Mouse (Mus musculus) lung, postnatal 36 days (tissue): ENCODE measurements at regions not wholly inside any gene's neighbourhood (a gene's known extent, or its start where the extent isn't known, plus 50 kb on each side); places are given as distances from the start of the nearest gene placed in this dataset.
"Not testable (repeated sequence)": the region's sequence is repeated elsewhere in the genome, so short reads cannot be mapped to it uniquely, and the experiment has no call there.

Experiments
- DNase-seq: peaks from one replicate; pipeline ENCODE4 v3.0.0; 2022; ENCODE audit warnings: mixed read lengths

DNA sequence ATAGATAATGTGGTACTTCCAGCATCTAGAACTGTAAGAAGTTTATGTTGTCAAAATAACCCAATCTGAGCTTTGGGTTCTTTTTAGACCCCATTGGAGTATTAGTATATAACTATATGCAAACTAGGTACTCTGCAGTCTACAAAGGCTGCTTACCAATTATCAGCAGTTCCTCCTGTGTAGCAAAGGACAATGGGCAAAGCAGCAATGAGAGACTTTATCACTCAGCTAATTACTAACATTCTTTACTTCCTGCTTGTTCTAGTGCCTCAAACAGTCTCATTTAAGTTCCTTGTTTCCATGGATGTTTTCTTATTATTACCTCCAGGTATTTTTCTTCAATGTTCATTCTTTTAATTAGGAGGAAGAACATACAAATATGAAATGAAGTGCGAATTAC, 312.5 kb upstream of the Klf6 start:
- DNase-seq: no peak

DNA sequence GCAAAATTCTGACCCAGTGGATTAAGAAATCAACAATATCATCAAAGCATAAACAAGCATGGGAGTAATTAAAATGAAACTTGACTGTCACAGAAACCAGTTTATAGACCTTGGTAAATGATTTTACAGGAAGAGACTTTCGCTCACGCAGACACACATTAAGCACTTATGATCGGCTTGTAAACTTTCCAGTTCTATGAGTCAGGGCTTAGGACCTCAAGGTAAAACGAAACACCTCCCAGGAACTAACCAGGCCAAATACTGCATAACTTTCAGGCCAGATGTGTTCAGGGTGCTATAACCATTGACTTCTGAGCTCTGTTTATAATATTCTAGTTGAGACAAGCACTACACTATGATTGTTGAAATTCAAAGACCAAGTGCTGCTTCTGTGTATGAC, 312.1 kb upstream of the Klf6 start:
- no peak for DNase-seq

DNA sequence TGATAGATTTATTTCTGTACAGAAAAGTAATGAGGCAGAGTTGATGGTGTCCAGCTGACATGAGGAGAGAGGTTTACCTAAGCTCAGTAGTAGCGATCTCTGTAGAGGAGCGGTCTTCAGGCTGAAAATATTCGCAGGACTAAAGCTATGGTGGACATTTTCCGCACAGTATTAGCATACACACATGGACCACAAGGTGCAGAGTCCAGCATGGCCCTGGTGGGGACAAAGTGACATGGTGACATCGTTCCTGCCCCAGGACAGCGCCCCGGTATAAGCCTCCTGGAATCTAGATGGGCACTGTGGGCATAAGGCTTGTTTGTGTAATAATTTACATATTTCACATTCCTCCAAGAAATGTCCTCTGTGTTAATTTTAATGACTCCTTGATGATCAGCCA, 311.5 kb upstream of the Klf6 start:
- no peak for DNase-seq

DNA sequence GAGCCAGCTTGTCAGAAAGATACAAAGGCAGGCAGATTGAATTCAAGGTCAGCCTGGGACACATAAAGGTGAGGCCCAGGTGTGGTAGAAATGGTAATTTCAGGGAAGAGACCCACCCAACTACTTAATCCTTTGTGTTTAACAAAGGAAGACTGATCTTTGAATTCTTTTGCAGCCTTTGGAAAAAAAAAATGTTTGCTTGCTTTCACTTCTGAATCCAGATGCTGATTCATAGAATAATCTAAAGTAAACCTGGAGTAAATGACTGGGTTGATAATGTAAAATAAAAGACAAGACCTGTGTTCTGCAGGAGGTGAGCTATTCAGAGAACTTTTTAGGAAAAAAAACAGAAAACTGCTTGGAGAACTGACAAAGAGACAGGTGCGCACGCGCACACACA, 310.9 kb upstream of the Klf6 start:
- no peak for DNase-seq

DNA sequence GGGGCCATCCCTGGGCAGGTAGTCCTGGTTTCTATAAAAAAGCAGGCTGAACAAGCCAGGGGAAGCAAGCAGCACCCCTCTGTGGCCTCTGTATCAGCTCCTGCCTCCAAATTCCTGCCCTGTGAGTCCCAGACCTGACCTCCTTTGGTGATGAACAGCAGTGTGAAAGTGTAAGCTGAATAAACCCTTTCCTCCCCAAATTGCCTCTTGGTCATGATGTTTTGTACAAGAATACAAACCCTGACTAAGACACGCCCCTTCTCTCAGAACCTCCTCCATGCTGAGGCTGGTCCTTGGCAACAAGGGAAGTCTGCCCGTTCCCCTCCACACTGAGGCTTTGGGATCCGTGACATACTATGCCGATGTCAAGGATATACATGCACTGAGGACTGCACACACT, 310.2 kb upstream of the Klf6 start:
- DNase-seq: no peak

DNA sequence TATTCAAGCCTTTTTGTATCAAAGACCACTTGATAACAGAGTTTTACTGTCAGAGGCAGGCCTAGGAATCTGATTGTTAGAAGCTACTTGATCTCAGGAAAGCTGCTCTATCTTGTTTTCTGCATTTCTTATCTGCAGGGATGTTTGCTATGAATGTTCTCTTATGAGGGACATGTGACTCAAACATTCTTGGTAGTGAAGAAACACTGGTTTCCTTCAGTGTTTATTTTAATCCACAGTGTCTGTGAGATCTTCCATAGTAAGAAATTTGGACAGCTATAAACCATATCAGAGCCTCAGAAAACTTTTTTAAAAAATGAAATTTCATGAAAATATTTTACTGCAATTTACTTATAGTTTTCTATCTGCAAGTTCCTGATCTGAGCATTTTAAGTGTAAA, 307.8 kb upstream of the Klf6 start:
- no peak for DNase-seq

DNA sequence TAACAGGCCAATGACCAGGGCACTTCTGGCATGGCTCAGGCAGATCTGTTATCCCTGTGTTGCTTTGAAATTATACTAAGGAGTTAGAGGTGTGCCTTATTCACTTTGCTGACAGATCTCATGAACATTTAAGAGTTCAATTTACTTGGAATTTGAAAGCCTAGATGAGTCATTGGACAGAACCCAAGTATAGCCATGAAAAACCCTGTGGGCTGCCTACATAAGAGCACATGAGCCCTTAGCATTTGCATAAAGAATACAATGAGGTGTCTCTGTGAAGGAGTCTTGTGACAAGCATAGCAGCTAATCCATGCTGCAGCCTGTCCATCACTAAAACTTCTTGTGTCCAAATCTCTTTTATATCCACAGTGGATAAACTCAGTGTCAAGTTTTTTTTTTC, 303.2 kb upstream of the Klf6 start:
- no peak for DNase-seq

DNA sequence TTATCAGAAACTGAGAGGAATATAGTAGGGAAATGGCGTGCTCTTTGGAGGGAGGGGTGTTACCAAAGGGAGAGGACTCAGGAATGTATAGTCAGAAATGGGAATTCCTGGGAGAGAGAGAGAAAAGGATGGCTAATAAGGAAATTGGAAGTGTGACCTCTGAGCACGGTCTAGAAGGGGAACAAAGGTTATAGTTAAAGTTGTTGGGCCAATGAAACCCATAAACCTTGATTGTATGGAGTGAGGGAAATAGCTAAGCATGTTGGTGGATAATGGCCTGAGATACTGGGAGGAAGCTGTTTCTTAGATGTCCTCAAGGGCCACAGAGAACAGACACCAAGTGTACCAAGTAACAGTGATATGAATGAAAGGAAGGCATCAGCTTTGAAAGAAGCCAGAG, 294.8 kb upstream of the Klf6 start:
- DNase-seq: no peak

DNA sequence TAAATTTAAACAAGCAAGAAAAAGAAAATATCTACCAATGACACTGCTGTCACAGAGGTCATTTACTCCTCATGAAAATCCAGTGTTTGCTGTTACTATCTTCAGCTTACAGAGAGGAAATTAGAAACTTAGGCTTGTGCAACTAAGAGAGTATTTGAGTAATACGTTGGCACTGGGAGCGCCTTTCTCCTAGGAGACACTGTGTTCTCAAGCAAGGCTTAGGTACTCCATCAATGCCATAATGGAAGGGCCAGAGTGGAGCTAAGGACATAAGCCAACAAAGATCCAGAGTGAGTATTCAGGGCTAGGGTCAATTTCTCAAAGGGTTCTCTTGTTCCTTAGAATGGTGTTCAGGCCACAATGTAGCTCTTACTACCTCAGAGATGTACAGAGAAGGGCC, 294.4 kb upstream of the Klf6 start:
- DNase-seq: peak; percentile 77

DNA sequence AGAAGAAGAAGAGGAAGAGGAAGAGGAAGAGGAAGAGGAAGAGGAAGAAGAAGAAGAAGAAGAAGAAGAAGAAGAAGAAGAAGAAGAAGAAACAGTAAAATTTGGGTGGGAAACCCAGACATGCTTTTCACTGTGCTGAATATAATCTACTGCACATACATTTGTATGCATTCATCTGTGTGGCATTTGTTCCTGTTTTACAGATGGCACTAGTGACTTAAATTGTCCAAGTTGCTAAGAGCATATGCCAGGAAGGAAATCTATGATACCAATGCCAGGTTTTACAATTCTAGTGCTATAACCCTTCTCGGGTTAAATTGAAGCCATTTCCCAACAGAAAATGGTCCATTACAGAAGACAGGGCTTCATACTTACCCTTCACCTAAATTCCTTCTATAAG, 291.7 kb upstream of the Klf6 start:
- no peak for DNase-seq

DNA sequence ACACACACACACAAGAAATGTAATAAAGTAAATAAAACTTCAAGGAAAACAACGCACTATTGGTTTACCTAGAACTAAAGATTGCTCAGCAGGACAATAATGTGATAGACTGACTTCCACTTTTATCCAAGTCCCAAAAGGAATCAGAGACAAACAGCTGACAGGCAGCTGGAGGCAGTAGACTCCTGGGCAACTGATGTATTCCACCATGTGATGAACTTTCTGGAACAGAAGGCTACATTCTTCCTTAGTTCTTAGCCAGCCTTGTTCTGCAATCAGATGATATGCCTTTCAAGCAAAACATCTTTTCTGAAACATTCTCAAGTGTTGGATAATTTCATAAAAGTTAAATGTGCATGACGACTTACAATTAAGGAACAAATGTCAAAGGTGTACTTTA, 290.9 kb upstream of the Klf6 start:
- DNase-seq: peak; percentile 41

DNA sequence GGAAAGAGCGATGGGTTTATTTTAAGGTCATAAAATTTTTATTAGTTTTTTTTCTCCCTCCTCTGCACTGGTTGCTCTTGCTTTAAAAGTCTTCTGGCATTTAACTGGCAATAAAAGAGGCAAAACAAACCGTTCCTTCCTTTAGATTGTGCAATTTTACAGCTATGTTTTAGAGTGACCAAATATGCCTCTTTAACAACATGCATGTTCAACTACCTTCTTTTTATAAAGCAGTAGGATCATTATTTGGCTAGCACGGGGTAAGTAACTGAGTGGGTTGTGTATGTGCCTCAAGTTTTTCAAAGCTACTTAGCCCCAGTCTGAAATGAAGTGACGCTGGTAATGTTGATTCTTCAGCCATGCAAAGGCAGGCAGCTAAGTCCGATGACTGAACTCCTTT, 284.7 kb upstream of the Klf6 start:
- no peak for DNase-seq

DNA sequence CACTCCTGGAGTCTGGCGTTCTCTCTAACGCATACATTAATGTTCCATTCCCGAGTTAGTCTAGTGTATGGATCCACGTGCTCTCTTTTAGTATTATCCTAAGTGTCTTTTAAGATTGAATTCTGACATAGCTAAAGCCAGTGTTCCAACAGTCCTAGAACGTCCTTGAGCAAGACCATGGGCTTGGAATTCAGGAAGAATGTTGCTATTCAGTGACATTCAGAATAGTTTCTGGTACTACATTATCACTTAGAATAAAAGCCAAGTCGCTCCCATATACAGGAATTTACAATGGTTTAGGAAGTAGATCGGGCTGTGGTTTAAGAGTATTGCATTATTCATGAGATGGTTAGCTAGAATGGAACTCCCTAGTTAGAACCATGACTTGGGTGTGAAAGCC, 277.6 kb upstream of the Klf6 start:
- DNase-seq: not testable (repeated sequence)

DNA sequence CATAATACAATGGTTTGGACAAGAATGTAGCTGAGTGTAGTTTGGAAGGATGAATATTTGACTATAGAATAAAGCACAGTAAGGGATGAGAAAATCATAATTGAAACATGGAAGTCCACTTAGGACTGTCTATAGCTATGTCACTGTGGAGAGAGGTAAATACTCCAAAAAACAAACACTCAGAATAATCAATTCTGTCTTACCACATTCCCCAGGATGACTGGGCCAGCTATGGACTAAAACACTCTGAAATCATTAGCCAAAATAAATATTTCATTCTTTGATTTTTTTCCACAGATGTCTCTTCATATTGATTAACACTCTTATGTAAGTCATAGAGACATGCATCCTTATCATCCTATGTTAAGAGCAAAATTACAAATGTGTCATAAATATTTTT, 274.1 kb upstream of the Klf6 start:
- DNase-seq: no peak

DNA sequence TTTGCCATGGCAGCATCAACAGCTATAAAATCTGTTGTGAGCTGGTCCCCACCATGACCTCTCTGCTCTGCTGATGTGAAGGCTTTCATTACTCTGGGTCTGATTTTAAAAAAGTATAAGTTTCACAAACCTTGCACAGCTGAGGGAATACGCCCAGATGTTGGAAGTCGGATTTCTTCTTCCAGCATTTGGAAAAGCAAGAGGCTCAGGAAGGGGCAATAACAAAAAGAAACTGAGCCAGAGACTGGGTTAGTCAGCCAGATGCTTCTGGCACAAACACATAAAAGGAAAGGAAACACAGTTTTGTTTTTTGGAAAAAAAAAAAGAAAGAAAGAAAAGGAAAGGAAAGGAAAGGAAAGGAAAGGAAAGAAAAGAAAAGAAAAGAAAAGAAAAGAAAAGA, 270.0 kb upstream of the Klf6 start:
- no peak for DNase-seq

DNA sequence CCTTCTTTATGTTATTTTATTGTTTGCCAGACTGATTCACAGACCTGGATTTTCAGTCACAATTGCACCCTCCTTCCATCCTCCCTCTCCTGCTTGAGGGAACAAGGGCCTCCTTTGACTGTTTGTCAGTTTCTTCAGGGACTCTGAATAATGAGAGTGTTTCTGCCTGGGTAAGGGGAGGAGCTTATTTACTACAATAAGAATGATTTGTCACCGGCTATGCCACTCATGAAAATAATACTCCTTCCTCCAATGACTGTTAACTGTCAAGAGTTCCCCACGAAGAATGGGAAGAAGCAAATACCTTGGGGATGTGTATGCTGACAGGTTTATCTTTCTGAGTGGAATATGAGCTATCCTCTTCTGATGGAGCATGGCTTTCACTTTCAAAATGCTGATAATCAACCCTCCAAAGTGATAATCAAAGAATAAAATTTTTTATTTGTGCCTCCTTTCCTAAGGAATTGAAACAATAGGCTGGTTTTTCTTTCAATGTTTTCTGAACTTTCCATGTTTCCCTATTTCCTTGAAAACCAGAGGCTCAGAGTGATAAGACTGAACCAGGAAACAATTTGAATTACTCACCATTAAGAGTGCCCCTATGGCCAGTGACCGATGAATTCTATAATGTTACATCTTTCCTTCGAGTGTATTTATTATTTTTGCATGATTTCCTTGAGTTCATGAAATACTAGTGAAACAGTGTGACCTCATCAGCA, 269.3 kb upstream of the Klf6 start:
- peak; percentile 15 for DNase-seq

DNA sequence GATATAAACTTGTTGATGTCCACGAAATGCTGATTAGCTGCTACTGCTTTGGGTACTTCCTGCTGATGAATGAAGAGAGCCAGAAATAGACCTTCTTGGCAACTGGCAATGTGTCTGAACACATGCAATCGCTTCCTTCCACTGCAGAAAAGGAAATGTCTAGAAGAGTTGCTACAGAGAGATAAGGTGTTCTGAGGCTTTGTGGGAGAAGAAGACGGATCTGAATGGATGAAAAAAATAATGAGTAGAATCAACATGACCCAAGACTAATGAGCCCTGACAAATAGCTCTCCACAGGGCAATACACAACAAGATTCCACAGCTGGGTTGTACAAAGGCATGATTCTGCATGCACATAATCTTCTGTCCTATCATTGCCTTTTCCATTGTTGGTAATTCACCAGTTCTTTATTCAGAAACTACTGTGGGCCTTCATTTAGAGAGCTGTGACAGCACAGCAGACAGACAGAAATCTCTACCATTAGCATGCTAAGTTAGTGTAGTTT, 268.7 kb upstream of the Klf6 start:
- peak; percentile 82 for DNase-seq

DNA sequence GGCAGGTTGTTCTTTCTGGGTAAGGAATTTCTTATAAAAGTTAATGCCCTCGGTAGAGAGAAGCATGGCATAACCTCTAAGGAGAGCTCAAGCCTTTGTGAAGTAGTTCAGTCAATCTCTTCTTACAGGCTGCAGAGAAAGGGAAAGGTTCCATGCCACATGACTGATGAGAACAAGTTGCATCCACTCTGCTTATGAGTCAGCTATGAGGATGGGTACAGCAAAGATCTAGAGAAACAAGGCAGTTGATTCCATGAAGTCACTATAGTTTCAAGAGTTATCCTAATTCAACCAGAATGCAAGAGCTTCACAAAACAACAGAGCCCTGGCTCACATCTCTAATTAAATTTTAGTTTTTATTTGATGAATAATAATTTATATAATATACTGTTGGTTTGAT, 259.6 kb upstream of the Klf6 start:
- DNase-seq: no peak

DNA sequence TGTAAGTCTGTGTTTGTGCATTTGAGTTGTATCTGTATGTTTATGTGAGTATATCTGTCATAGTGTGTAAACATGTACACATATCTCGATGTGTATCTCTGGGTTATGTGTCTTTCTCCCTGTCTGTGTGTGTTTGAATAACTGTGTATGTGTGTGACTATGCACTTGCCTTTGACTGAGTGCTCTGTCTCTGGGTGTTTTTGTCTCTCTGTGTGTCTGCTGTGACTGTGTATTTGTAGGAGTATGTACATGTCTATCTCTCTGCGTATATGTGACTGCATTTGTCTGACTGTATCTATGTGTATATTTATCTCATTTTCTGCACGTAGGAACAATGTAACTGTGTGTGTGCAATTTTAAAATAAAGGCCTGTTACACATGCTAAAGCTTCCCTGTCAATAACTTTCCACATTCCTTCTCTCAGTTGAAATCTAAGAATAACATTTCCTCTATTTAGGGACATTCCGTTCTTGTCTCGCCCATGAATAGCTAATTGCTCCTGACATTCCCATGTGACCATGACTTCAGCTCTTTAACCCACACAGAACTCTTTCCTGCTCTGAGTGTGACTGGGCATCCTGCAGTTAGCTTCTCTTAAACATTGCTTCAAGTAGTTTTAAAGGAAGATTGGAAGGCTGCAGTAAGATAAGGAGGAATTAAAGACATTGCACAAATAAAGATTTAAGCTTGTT, 257.2 kb upstream of the Klf6 start:
- peak; percentile 83 for DNase-seq

DNA sequence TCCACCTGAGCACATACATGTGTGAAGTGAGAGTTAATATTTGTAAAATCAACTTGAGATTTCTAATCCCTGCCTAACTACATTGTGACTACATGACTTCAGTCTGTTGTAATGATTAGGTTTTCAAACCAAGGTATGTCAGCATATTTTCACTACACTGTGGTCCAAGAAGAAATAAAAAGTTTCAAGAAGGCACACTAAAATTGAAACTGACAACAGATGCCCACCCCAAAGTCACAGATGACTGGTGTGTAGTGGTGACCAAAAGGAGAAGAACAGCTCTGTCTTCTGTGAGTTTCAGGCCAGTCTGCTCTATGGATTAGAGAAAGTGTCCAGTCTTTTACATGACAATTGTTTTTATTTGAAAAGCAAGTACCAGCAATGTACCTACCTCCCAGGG, 255.9 kb upstream of the Klf6 start:
- no peak for DNase-seq

DNA sequence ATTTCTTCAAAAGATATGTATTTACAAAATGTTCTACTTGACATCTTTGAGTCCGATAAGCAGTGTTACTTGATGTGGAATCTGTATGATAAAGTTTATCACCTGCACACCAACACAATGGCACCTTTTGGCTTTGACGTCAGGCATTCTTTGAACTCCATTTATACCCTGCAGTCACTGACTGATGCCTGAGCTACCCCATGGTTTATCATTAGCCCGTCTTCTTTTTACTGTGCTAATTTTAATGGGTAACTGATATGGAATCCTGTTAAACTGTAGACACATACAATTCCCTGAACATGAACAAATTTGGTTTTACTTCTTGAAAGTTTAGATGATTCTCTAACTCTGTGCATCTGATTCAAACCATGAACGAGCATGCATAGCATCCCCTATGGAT, 253.8 kb upstream of the Klf6 start:
- no peak for DNase-seq

DNA sequence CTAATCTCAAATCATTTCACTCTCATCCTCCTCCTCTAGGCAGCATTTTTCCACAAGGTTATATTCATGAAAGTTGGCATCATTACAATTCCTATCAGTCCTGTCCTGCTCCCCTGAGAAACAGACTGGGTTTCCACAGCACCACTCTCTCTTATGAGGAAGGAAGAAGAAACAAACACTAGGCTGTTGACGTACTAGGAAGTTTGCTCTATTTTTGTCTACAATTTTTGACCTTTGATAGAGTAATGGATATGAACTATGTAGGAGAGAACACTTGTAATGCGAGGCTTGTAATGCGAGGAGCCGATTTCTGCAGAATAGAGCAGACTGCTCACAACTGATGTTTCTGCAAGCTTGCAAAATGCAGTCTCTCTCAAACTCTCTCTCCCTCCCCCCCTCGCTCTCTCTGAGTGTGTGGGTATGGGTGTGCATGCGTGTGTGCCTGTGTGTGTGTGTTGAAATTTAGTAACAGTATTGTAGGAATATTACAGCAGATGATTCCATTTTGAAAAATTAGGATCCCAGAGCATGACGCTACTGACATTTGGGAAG, 247.0 kb upstream of the Klf6 start:
- DNase-seq: peak; percentile 6

DNA sequence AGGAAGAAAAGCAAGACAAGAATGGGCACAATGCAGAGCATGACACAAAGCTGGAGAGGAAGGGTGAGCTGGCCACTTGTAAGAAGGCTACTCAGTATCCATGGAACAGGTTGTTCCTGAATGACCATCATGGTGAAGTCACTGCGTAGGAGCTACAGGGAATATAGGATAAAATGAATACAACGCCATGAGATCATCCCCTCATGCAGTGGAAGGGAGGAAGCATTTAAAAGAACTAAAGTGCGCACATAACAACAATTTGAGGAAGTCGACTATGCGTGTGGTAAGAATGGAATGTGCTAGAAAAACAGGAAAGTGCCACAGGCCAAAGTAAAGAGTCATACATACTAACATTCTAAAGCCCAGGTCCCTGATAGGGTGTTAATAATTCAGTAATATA, 246.4 kb upstream of the Klf6 start:
- peak; percentile 49 for DNase-seq

DNA sequence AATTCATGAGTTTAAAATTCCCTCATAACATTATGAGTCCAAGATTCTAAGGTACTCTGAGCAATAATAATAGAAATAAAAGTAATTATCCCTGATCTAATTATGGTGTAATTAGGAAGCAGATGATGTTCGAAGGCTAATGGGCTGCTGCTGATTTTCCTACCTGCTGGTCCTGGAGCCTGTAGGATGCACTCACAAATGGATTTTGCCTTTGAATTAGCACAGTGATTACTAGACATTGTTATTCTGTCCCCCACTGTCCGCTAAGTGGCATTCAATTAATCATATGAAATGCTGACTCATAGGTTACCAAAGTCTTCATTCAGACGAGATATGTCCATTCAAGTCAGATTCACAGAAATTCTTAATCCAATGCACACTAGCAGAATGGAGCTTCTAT, 246.0 kb upstream of the Klf6 start:
- no peak for DNase-seq

DNA sequence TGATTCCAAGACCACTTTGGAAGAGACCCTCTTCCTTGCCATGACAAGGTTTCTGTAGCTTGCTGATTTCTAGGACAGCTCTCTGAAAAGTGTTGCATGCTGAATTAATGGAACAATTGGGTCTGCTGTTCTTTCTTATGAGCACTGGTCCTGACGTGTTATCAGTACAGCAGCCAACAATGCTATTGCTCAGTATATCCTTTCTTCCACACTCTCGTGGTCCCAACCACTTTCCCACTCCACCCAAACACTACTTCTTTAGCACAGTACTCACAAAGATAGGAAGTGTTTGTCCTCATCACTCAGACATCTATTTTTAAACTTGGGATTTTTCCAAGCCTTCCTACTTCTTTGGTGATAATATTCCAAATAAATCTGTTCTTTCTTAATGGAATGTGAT, 233.2 kb upstream of the Klf6 start:
- DNase-seq: peak; percentile 12
